Mouse (Mus musculus) bone marrow macrophage, adult 2 months (primary cell): ENCODE results near the gene Calm4. TPM values are rescaled to one million over a fixed set of nuclear protein-coding genes. Genes with fewer than 3 reads are reported as not detected.
"Not testable (repeated sequence)": the region's sequence is repeated elsewhere in the genome, so short reads cannot be mapped to it uniquely, and the experiment has no call there.

ENCODE experiments used
- H3K27ac ChIP-seq: 2 replicates; pipeline ENCODE4 v1.5.1; 2012; ENCODE audit warnings: low read depth, low read length; ENCODE audit not compliant: insufficient read depth
- H3K4me1 ChIP-seq: 2 replicates; pipeline ENCODE4 v1.6.1; 2012; ENCODE audit warnings: low read length; ENCODE audit not compliant: control insufficient read depth, insufficient read depth
- H3K4me3 ChIP-seq: 2 replicates; pipeline ENCODE4 v1.5.1; 2012; ENCODE audit warnings: mild to moderate bottlenecking, low read length, moderate library complexity; ENCODE audit not compliant: insufficient read depth
- CTCF ChIP-seq: IDR thresholded peaks from 2 replicates; pipeline ENCODE4 v1.5.1; 2012; ENCODE audit warnings: low read depth, mild to moderate bottlenecking, low read length, moderate library complexity
- POLR2A ChIP-seq: IDR thresholded peaks from 2 replicates; pipeline ENCODE4 v1.6.1; 2012; ENCODE audit warnings: mild to moderate bottlenecking, low read depth, low read length, borderline replicate concordance
- polyA plus RNA-seq: library from polyadenylated mRNA; stranded (reverse); fragments of >200 nt; gene quantifications from 2 replicates; pipeline ENCODE4 v1.2.4, GENCODE M21; 2012; ENCODE audit not compliant: missing spikeins, insufficient read depth, insufficient read length

Gene Calm4
- not detected in 2 replicates for polyA plus RNA-seq

DNA sequence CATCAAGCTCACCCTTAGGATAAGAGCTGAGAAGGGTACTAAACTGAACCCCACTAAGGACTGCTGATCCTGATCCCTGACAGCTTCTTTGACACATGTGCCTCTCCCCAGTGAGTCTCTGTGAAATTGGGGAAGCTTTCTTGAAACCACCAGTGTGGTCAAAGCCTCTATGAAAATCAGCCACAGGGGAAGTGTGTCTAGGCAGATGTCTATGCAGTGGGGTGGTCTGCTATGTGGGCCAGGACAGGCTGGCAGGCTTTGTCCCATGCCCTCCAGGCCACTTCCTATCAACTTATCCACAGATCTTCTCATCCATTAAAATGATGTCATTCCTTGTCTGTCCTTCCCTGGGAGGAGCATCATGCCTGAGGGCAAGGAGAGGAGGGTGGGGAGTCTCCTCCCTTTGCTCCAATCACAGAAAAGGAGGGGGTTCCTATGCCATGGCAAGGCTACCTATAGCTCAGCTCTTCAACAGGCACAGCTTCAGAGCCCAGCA is at the start of gene Calm4:
TSS of gene Calm4 (plus strand) at position 446 of the 496 bp plus-strand sequence.
- H3K27ac ChIP-seq, H3K4me3 ChIP-seq, H3K4me1 ChIP-seq: not testable (repeated sequence)

DNA sequence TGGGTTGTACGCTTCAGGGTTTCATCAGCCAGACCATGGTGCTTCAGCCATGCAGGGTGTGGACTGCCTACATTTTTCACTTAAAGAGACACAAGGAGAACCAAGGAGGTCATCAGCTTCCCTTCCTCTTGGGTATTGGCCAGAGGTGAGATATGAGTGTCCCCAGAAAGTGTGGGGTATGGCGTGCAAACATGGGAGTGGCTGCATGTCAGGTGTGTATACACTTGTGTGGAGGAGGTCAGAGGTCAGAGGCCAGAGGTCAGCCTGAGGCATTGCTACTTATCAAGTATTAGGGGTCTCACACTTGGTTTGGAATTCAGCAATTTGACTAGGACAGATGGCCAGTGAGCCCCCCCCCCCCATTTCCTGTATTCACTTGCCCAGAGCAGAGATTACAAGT is 49.0 kb upstream of the Calm4 start:
- Histone ChIP-seq H3K4me1 (peaks cover 5% of the 10 kb centered on the region), H3K27ac (no peak overlapping the region), H3K4me3 (no peak overlapping the region)
- TF ChIP-seq CTCF (no peak), POLR2A (no peak)

DNA sequence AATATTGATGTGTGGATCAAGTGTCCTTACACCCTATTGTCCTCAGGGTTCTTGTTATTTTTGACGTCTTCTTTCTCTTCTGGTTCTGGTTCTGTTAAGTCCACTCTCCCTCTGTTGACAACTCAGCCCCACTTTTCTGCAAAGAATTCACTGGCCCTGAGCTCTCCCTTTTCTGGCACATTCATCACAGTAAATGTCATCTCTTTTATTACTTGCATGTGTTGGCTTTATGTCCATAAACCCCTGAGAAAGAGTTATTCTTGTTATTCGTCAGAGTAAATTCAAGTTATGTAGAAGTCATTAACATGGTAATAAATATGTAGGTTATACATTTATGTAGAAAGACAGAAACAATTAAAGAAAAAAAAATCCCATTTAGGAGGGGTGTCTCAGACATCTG is 48.0 kb upstream of the Calm4 start:
- TF ChIP-seq POLR2A (no peak), CTCF (no peak)
- Histone ChIP-seq H3K4me3 (no peak overlapping the region), H3K27ac (no peak overlapping the region), H3K4me1 (no peaks in the 10 kb centered on the region)

DNA sequence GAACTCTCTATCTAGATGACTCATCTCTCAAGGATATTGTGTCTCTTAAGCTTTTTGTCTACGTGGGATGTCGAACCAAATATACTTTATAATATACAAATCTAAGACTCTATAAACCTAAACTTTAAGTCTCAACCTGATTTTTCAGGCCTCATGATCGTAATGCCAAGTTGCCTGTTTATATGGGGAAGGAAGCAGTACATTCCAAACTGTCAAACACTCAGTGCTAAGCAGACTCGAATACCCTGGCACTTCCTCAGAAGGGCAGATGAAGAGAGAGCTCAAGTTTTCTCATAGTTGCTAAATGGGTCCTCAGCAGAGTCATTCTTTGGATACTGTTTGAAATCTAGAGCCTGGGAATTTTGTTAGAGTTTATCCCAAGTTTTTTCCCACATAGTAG is 40.9 kb upstream of the Calm4 start:
- TF ChIP-seq POLR2A (no peak), CTCF (no peak)
- Histone ChIP-seq H3K4me3 (no peak overlapping the region), H3K4me1 (no peaks in the 10 kb centered on the region), H3K27ac (no peak overlapping the region)

DNA sequence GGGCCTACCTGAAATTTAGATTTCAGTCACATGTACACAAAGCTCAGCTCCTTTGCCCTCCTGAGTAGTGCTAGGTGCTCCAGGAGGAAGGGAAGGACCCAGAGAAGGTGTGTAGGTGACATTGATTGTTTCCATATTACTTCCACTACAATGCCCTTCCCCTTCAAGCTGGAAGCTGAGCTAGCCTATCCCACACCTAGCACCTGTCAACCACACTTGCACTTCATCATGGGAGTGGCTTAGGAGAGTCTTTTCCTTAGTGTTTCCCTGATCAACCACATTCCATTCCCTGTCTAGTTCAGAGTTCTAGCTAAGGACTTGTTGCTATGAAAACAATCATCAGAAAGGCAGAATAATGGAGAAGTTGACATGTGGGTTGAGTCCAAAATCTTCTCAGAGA is 38.8 kb upstream of the Calm4 start:
- TF ChIP-seq CTCF (no peak), POLR2A (no peak)
- Histone ChIP-seq H3K4me3 (no peak overlapping the region), H3K27ac (no peak overlapping the region), H3K4me1 (no peaks in the 10 kb centered on the region)

DNA sequence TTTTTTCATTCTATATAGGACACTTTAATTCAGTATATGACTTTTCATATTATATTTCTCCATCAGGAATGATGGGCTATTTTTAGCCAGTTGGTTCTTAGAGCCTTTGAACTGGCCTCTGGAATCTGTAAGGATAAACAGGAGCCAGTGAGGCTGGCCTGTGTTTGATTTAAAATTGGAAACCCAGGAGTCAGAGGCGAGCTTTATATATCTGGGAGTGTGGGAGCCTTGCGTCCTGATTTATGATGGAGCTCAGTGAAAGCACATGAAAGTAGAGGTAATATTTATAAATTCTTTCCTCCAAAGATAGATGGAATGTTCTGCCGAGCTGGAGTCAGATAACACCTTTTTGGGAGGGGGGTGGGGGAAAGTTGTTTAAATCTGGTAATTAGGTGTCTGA is 38.2 kb upstream of the Calm4 start:
- Histone ChIP-seq H3K4me3 (no peak overlapping the region), H3K4me1 (no peaks in the 10 kb centered on the region), H3K27ac (no peak overlapping the region)
- TF ChIP-seq CTCF, result no peak
- no peak for TF ChIP-seq POLR2A

DNA sequence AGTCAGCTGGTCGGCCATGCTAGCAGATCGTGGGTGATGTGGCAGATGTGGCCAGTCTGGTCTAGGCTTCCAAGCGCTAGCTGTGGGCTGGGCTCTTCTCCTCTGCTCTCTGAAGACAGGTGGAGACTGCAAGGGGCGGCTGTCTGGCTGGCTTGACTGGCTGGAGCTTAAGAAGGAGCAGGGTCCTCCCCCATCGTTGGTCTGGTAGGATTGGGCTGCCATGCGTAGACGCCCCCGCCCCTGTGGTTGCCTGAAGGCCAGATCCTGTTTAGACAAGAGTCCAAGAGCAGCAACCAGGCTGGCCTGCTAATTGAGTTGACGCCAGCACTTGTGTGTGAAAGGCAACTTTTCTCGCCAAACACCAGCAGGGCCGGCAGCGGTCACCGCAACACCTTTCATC is 33.4 kb upstream of the Calm4 start, which contains the start of gene Calml3:
TSS of gene Calml3 (minus strand) at position 131 of the 400 bp plus-strand sequence.
- H3K27ac ChIP-seq, result no peak within 1 kb of the TSS
- no peak for TF ChIP-seq POLR2A
- TF ChIP-seq CTCF, result no peak

DNA sequence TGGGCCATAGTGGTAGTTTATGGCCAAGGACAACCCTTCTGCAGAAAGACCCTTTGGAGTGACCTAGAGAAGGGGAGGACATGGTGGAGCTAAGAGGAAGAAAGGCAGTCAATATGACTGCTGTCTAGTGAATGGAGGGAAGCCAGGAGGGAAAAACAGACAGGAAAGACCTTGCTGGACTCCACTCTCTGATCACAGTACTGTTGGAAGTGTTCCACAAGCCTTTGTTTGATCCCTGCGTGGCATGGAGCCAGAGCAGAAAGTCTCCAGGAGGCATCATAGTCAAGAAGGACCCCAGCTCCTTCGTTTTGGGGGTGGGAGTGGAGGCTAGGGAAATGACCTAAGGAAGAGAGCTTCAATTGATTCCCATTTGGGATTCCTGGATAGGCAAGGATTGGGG is 32.4 kb upstream of the Calm4 start:
- H3K27ac ChIP-seq, result no peak overlapping the region
- H3K4me3 ChIP-seq, result no peak overlapping the region
- TF ChIP-seq CTCF (no peak), POLR2A (no peak)
- H3K4me1 ChIP-seq, result peaks cover 9% of the 10 kb centered on the region

More for the DNA sequence above, 33.4 kb upstream of the Calm4 start, which contains the start of gene Calml3:
- H3K4me3 ChIP-seq, result no peak within 1 kb of the TSS
- peaks cover 9% of the 10 kb centered on the region for H3K4me1 ChIP-seq

DNA sequence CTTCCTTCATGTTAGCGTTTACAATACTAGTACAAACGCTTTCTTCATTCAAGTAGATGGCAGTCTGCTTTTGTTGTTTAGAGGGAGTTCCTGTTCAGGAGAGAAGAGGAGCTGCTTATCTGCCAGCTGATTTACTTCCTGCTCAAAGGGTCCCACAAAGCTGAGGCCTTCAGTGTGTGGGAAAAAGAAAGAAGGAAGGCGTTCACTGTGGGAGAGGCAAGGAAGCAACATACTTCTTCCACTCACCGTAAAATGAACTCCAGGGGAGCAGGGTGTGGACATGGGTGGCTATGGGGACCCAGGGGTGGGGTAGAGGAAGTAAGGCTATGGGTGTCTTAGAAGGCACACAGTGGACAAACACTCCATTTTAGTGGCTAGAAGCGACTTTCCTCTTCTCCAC is 31.9 kb upstream of the Calm4 start:
- no peak for TF ChIP-seq CTCF
- no peak for TF ChIP-seq POLR2A

DNA sequence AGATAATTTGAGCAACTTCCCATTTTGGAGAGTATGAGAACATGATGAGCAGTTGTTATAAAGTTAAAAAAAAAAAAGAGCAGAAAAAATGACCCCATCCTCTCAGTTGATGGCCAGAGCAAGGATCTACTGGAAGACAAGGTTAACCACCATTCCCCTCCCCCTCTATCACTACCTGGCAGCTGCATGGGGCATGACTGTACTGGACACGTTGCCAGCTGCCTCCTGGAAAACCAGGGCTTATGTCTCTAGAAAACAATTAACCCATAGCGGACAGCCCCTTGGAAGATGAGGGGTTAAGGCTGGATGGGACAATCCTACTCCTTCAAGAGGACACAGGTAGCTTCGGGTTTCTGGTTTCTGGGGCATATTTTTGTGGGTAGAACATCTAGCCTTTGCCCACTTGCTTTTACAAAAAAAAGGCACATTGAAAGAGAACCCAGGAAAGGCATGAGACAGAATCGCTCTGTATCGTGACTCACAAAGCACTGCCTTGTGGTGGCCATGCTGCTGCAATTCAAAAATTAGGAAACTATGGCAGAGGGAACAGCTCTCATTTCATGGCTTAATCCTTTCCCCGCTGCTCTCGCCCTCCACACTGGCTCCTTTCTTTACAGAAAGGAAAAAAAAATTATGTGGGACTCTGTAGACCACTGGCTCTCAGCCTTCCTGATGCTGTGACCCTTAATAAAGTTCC is 30.3 kb upstream of the Calm4 start:
- no peak overlapping the region for H3K4me3 ChIP-seq
- H3K27ac ChIP-seq, result no peak overlapping the region
- TF ChIP-seq CTCF (no peak), POLR2A (no peak)
- peaks cover 9% of the 10 kb centered on the region for H3K4me1 ChIP-seq

More for the DNA sequence above, 31.9 kb upstream of the Calm4 start:
- Histone ChIP-seq H3K27ac (no peak overlapping the region), H3K4me1 (peaks cover 9% of the 10 kb centered on the region), H3K4me3 (no peak overlapping the region)
